Mouse (Mus musculus) thymus, postnatal 36 days (tissue): ENCODE results near the gene Smoc2.

ENCODE experiments used
- DNase-seq, 2 experiments: peaks; one replicate each; pipeline ENCODE4 v3.0.0; 2022; ENCODE audit warnings: mixed read lengths in 2 of 2

The Smoc2 gene

GRCm38 (mm10) chr17:14280425-14280833, 1.1 kb downstream of the Smoc2 start:
- DNase-seq: no peak

- peak; percentile 37 to 56 for DNase-seq
These were observed 8.8 kb downstream of the Smoc2 start for GRCm38 (mm10) chr17:14288015-14288616.

GRCm38 (mm10) chr17:14293617-14294016, 14.3 kb downstream of the Smoc2 start:
- DNase-seq: no peak

GRCm38 (mm10) chr17:14295146-14295545, 15.8 kb downstream of the Smoc2 start:
- no peak for DNase-seq

- DNase-seq: no peak
These were observed 21.1 kb downstream of the Smoc2 start for GRCm38 (mm10) chr17:14300361-14300760.

GRCm38 (mm10) chr17:14301491-14302344, 22.4 kb downstream of the Smoc2 start:
- DNase-seq: no peak

- DNase-seq: no peak
These were observed 23.1 kb downstream of the Smoc2 start for GRCm38 (mm10) chr17:14302356-14302755.

GRCm38 (mm10) chr17:14303722-14304121, 24.4 kb downstream of the Smoc2 start:
- DNase-seq: no peak

- no peak for DNase-seq
These were observed 30.6 kb downstream of the Smoc2 start for GRCm38 (mm10) chr17:14309884-14310283.

GRCm38 (mm10) chr17:14312440-14312839, 33.1 kb downstream of the Smoc2 start:
- no peak for DNase-seq

- no peak for DNase-seq
These were observed 35.0 kb downstream of the Smoc2 start for GRCm38 (mm10) chr17:14314308-14314707.

- DNase-seq: no peak
These were observed 37.2 kb downstream of the Smoc2 start for GRCm38 (mm10) chr17:14316536-14316935.

GRCm38 (mm10) chr17:14317439-14317838, 38.1 kb downstream of the Smoc2 start:
- DNase-seq: no peak

- no peak for DNase-seq
These were observed 46.9 kb downstream of the Smoc2 start for GRCm38 (mm10) chr17:14326156-14326555.

GRCm38 (mm10) chr17:14328037-14328436, 48.7 kb downstream of the Smoc2 start:
- no peak for DNase-seq

- no peak for DNase-seq
These were observed 51.2 kb downstream of the Smoc2 start for GRCm38 (mm10) chr17:14330498-14330897.

- DNase-seq: no peak
These were observed 60.7 kb downstream of the Smoc2 start for GRCm38 (mm10) chr17:14339932-14340557.

GRCm38 (mm10) chr17:14340736-14341135, 61.4 kb downstream of the Smoc2 start:
- no peak for DNase-seq

- no peak for DNase-seq
These were observed 63.2 kb downstream of the Smoc2 start for GRCm38 (mm10) chr17:14342511-14342910.

GRCm38 (mm10) chr17:14343442-14343841, 64.1 kb downstream of the Smoc2 start:
- no peak for DNase-seq

GRCm38 (mm10) chr17:14345556-14345955, 66.2 kb downstream of the Smoc2 start:
- no peak for DNase-seq

- no peak for DNase-seq
These were observed 67.6 kb downstream of the Smoc2 start for GRCm38 (mm10) chr17:14346891-14347290.

- no peak for DNase-seq
These were observed 69.9 kb downstream of the Smoc2 start for GRCm38 (mm10) chr17:14349086-14349814.
